Mouse (Mus musculus) heart, adult 2 months (tissue): ENCODE measurements around the gene Fam155a.

ENCODE experiments used
- EP300 ChIP-seq: fragments of 200-500 bp; IDR thresholded peaks from 2 replicates; pipeline ENCODE4 v1.6.1; 2011; ENCODE audit warnings: low read depth, low read length, control low read depth; ENCODE audit not compliant: insufficient read depth
- POLR2A ChIP-seq: fragments of 200-500 bp; IDR thresholded peaks from 2 replicates; pipeline ENCODE4 v1.6.1; 2011; ENCODE audit warnings: mild to moderate bottlenecking, low read depth, low read length, control low read depth; ENCODE audit not compliant: insufficient read depth

GRCm38 (mm10) chr8:9423590-9423989, 347.4 kb downstream of the Fam155a start:
- no peak for TF ChIP-seq EP300
- no peak for TF ChIP-seq POLR2A
